Mouse (Mus musculus) midbrain, embryonic 15.5 days (tissue): ENCODE measurements around the gene A530016L24Rik. TPM values are rescaled to one million over a fixed set of nuclear protein-coding genes. Genes with fewer than 3 reads are reported as not detected.

Source experiments
- ATAC-seq: fragments of 200-750 bp; cut with Nextera tagmentation; replicated peaks from 2 replicates; pipeline ENCODE4 v1.8.0; 2017; ENCODE audit warnings: moderate TSS enrichment
- H3K27ac ChIP-seq: fragments of 300-500 bp; sonication (generic); 2 replicates; pipeline ENCODE4 v1.5.1; 2015; ENCODE audit warnings: mild to moderate bottlenecking, inconsistent platforms
- H3K27me3 ChIP-seq: fragments of 300-500 bp; sonication (generic); replicated peaks from 2 replicates; pipeline ENCODE4 v1.6.1; 2015; ENCODE audit warnings: inconsistent platforms
- H3K36me3 ChIP-seq: fragments of 300-500 bp; sonication (generic); replicated peaks from 2 replicates; pipeline ENCODE4 v1.6.1; 2015; ENCODE audit warnings: inconsistent platforms
- H3K4me1 ChIP-seq: fragments of 300-500 bp; sonication (generic); 2 replicates; pipeline ENCODE4 v1.6.1; 2015; ENCODE audit warnings: inconsistent platforms
- H3K4me2 ChIP-seq: fragments of 300-500 bp; sonication (generic); 2 replicates; pipeline ENCODE4 v1.6.1; 2015; ENCODE audit warnings: inconsistent platforms, mild to moderate bottlenecking, moderate library complexity
- H3K4me3 ChIP-seq: fragments of 300-500 bp; sonication (generic); 2 replicates; pipeline ENCODE4 v1.5.1; 2015; ENCODE audit warnings: mild to moderate bottlenecking, inconsistent platforms
- H3K9ac ChIP-seq: fragments of 300-500 bp; sonication (generic); 2 replicates; pipeline ENCODE4 v1.6.1; 2015; ENCODE audit warnings: mild to moderate bottlenecking, inconsistent platforms
- H3K9me3 ChIP-seq: fragments of 300-500 bp; sonication (generic); 2 replicates; pipeline ENCODE4 v1.6.1; 2016; ENCODE audit warnings: inconsistent platforms
- WGBS: fragments of 180-500 bp; shearing (Covaris S2); methylation state at CpG from one replicate; pipeline ENCODE4 v1.1.7; 2015; ENCODE audit warnings: mixed read lengths; 5-methylcytosine and 5-hydroxymethylcytosine counted together
- polyA plus RNA-seq: library from polyadenylated mRNA; unstranded; fragments of >200 nt; fragmentation: Nextera tagmentation; extraction: Ambion mirVana; gene quantifications from 2 replicates; pipeline ENCODE4 v1.2.1, GENCODE M21; 2015

The A530016L24Rik gene
- polyA plus RNA-seq, 1 experiment from 2014 or later = 0.22 TPM

GRCm38 (mm10) chr12:112540321-112540720 is 51.1 kb downstream of the A530016L24Rik start:
- ATAC-seq = no peak
- Histone ChIP-seq H3K4me2 (no peak overlapping the region), H3K9ac (no peak overlapping the region), H3K9me3 (no peaks in the 10 kb centered on the region), H3K27ac (no peak overlapping the region), H3K27me3 (no peaks in the 10 kb centered on the region), H3K4me1 (peaks cover 35% of the 10 kb centered on the region), H3K36me3 (no peaks in the 10 kb centered on the region), H3K4me3 (no peak overlapping the region)
- 84% methylated on average over 12 of the region's 12 CpGs for WGBS

GRCm38 (mm10) chr12:112541483-112542091 is 52.3 kb downstream of the A530016L24Rik start:
- 10% methylated on average over 8 of the region's 8 CpGs for WGBS
- Histone ChIP-seq H3K9ac (0 out of 2 replicates have a peak overlapping the region, but pooled peaks have one; percentile 2), H3K4me1 (peaks cover 39% of the 10 kb centered on the region), H3K27ac (peak overlapping the region; percentile 76), H3K36me3 (no peaks in the 10 kb centered on the region), H3K4me3 (no peak overlapping the region), H3K9me3 (no peaks in the 10 kb centered on the region), H3K27me3 (no peaks in the 10 kb centered on the region), H3K4me2 (0 out of 2 replicates have a peak overlapping the region, but pooled peaks have one; percentile 2)
- ATAC-seq = peak; percentile 66

- peak; percentile 59 for ATAC-seq
- Histone ChIP-seq H3K27me3 (no peaks in the 10 kb centered on the region), H3K4me2 (peak overlapping the region; percentile 20; the same call in 1 of the 2 replicates), H3K4me3 (no peak overlapping the region), H3K9ac (peak overlapping the region; percentile 2; the same call in 1 of the 2 replicates), H3K4me1 (peaks cover 39% of the 10 kb centered on the region), H3K36me3 (no peaks in the 10 kb centered on the region), H3K27ac (peak overlapping the region; percentile 76), H3K9me3 (no peaks in the 10 kb centered on the region)
- WGBS = 32% methylated on average over 13 of the region's 13 CpGs
Measured at GRCm38 (mm10) chr12:112542257-112542919, 53.1 kb downstream of the A530016L24Rik start.

GRCm38 (mm10) chr12:112542920-112543300 is 53.7 kb downstream of the A530016L24Rik start:
- Histone ChIP-seq H3K36me3 (no peaks in the 10 kb centered on the region), H3K4me3 (no peak overlapping the region), H3K4me1 (peaks cover 39% of the 10 kb centered on the region), H3K9ac (peak overlapping the region; percentile 2; the same call in 1 of the 2 replicates), H3K27me3 (no peaks in the 10 kb centered on the region), H3K27ac (peak overlapping the region; percentile 76), H3K4me2 (peak overlapping the region; percentile 20; the same call in 1 of the 2 replicates), H3K9me3 (no peaks in the 10 kb centered on the region)
- ATAC-seq = peak; percentile 72
- WGBS = 3% methylated on average over 11 of the region's 11 CpGs

GRCm38 (mm10) chr12:112543941-112544340 is 54.7 kb downstream of the A530016L24Rik start:
- Histone ChIP-seq H3K4me2 (no peak overlapping the region), H3K4me3 (no peak overlapping the region), H3K4me1 (peaks cover 39% of the 10 kb centered on the region), H3K27ac (no peak overlapping the region), H3K9ac (no peak overlapping the region), H3K36me3 (no peaks in the 10 kb centered on the region), H3K9me3 (no peaks in the 10 kb centered on the region), H3K27me3 (no peaks in the 10 kb centered on the region)
- WGBS = 78% methylated on average over 9 of the region's 9 CpGs
- no peak for ATAC-seq

GRCm38 (mm10) chr12:112544946-112545701 is 55.9 kb downstream of the A530016L24Rik start:
- no peaks in the 10 kb centered on the region for H3K9me3 ChIP-seq
- H3K27ac ChIP-seq = 0 out of 2 replicates have a peak overlapping the region, but pooled peaks have one; percentile 19
- no peak overlapping the region for H3K4me3 ChIP-seq
- no peaks in the 10 kb centered on the region for H3K27me3 ChIP-seq
- peaks cover 39% of the 10 kb centered on the region for H3K4me1 ChIP-seq
- no peaks in the 10 kb centered on the region for H3K36me3 ChIP-seq
- no peak overlapping the region for H3K4me2 ChIP-seq
- ATAC-seq = no peak
- H3K9ac ChIP-seq = no peak overlapping the region
- 24% methylated on average over 12 of the region's 12 CpGs for WGBS

GRCm38 (mm10) chr12:112546110-112546509 is 56.9 kb downstream of the A530016L24Rik start:
- Histone ChIP-seq H3K9ac (no peak overlapping the region), H3K27me3 (no peaks in the 10 kb centered on the region), H3K27ac (no peak overlapping the region; the same call in 1 of the 2 replicates), H3K36me3 (no peaks in the 10 kb centered on the region), H3K9me3 (no peaks in the 10 kb centered on the region), H3K4me2 (no peak overlapping the region), H3K4me1 (peaks cover 29% of the 10 kb centered on the region), H3K4me3 (no peak overlapping the region)
- ATAC-seq = no peak
- 87% methylated on average over 8 of the region's 8 CpGs for WGBS

- H3K27ac ChIP-seq = no peak overlapping the region
- WGBS = 94% methylated on average over 1 of the region's 1 CpGs
- no peak for ATAC-seq
- no peaks in the 10 kb centered on the region for H3K27me3 ChIP-seq
- no peak overlapping the region for H3K4me3 ChIP-seq
- no peaks in the 10 kb centered on the region for H3K9me3 ChIP-seq
- H3K4me2 ChIP-seq = no peak overlapping the region
- no peak overlapping the region for H3K9ac ChIP-seq
- peaks cover 17% of the 10 kb centered on the region for H3K4me1 ChIP-seq
- H3K36me3 ChIP-seq = no peaks in the 10 kb centered on the region
Measured at GRCm38 (mm10) chr12:112549287-112549686, 60.0 kb downstream of the A530016L24Rik start.

Other genes with a start within 250 kb of the A530016L24Rik start
- gene Tmem179, start 27.3 kb downstream of the A530016L24Rik start, polyA plus RNA-seq = 87.0 and 90.2 TPM in 2 replicates
- gene Inf2, start 99.3 kb downstream of the A530016L24Rik start, polyA plus RNA-seq = 1.0 and 2.4 TPM in 2 replicates
- gene Adssl1, start 130.6 kb downstream of the A530016L24Rik start, polyA plus RNA-seq = 3.1 and 3.6 TPM in 2 replicates
- 51.2 and 59.2 TPM in 2 replicates for gene Siva1, start 155.2 kb downstream of the A530016L24Rik start, polyA plus RNA-seq
- 139 and 162 TPM in 2 replicates for gene Akt1, start 185.4 kb downstream of the A530016L24Rik start, polyA plus RNA-seq
- 1.9 and 2.5 TPM in 2 replicates for gene Zbtb42, start 189.4 kb downstream of the A530016L24Rik start, polyA plus RNA-seq
- gene Cep170b, start 231.0 kb downstream of the A530016L24Rik start, polyA plus RNA-seq = 51.0 and 53.7 TPM in 2 replicates